Mouse (Mus musculus): ENCODE measurements at regions not wholly inside any gene's neighbourhood (a gene's known extent, or its start where the extent isn't known, plus 50 kb on each side); places are given as distances from the start of the nearest gene placed in this dataset.
"Not testable (repeated sequence)": the region's sequence is repeated elsewhere in the genome, so short reads cannot be mapped to it uniquely, and the experiment has no call there.

- H3K27me3 ChIP-seq (ENCODE audit: control insufficient read depth, insufficient read depth, low read length), result no peaks in the 10 kb centered on the region
- TF ChIP-seq CTCF (IDR thresholded peaks at IDR 0.05; ENCODE audit: borderline replicate concordance, insufficient read depth, low read depth, low read length) (no peak), POLR2A (IDR thresholded peaks at IDR 0.05; ENCODE audit: borderline replicate concordance, insufficient read depth, low read length) (no peak)
- no peak overlapping the region for H3K4me3 ChIP-seq (replicated peaks; ENCODE audit: insufficient read depth, low read depth, low read length)
- 0 out of 2 replicates have a peak, but pooled peaks cover 3% of the 10 kb centered on the region for H3K4me1 ChIP-seq (ENCODE audit: control insufficient read depth, insufficient read depth, low read length)
- 36% methylated on average over 1 of the region's 1 CpGs for WGBS
- DNase-seq, result peak in 1 of 2 experiments; percentile 12
- H3K27ac ChIP-seq (ENCODE audit: insufficient read depth, low read length), result no peak overlapping the region
These were observed 163.1 kb downstream of the Ube2e3 start for GRCm38 (mm10) chr2:79030990-79031389.

DNA sequence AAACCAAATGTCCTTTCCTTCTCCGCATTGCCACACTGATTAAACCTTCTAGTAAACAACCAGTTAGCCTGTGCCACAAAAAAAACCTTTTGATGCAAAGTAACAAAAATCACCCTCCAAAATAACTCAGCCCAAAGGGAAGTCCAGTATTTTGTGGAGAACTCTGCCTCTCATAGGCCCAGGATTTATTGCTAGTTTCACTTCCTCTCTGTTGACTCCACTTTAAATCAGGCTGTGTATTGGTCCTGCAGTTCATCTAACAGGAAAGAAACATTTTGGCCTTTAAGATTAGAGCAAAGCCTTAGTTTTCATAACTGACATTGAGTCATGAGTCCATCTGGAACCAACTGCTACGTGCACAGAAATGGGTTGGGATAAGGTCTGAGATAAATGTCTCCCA is 168.4 kb downstream of the Ube2e3 start:
- H3K27ac ChIP-seq (ENCODE audit: insufficient read depth, low read length), result no peak overlapping the region
- no peak overlapping the region for H3K4me3 ChIP-seq (replicated peaks; ENCODE audit: insufficient read depth, low read depth, low read length)
- 96% methylated on average over 2 of the region's 2 CpGs for whole genome bisulfite sequencing
- DNase-seq, result no peak
- TF ChIP-seq CTCF (IDR thresholded peaks at IDR 0.05; ENCODE audit: borderline replicate concordance, insufficient read depth, low read depth, low read length) (no peak), POLR2A (IDR thresholded peaks at IDR 0.05; ENCODE audit: borderline replicate concordance, insufficient read depth, low read length) (no peak)
- no peaks in the 10 kb centered on the region for H3K4me1 ChIP-seq (ENCODE audit: control insufficient read depth, insufficient read depth, low read length)
- no peaks in the 10 kb centered on the region for H3K27me3 ChIP-seq (ENCODE audit: control insufficient read depth, insufficient read depth, low read length)

- Histone ChIP-seq H3K27me3 (ENCODE audit: control insufficient read depth, insufficient read depth, low read length) (no peaks in the 10 kb centered on the region), H3K4me3 (replicated peaks; ENCODE audit: insufficient read depth, low read depth, low read length) (no peak overlapping the region), H3K4me1 (ENCODE audit: control insufficient read depth, insufficient read depth, low read length) (no peaks in the 10 kb centered on the region), H3K27ac (ENCODE audit: insufficient read depth, low read length) (no peak overlapping the region)
- no peak for TF ChIP-seq POLR2A (IDR thresholded peaks at IDR 0.05; ENCODE audit: borderline replicate concordance, insufficient read depth, low read length)
- TF ChIP-seq CTCF (IDR thresholded peaks at IDR 0.05; ENCODE audit: borderline replicate concordance, insufficient read depth, low read depth, low read length), result no peak
- 66% methylated on average over 5 of the region's 5 CpGs for WGBS
- no peak for DNase-seq
These were observed 170.7 kb downstream of the Ube2e3 start for GRCm38 (mm10) chr2:79038624-79039023.

- H3K27me3 ChIP-seq (ENCODE audit: control insufficient read depth, insufficient read depth, low read length); H3K27ac ChIP-seq (ENCODE audit: insufficient read depth, low read length); H3K4me1 ChIP-seq (ENCODE audit: control insufficient read depth, insufficient read depth, low read length); DNase-seq; H3K4me3 ChIP-seq (replicated peaks; ENCODE audit: insufficient read depth, low read depth, low read length): not testable (repeated sequence)
- WGBS, result 90% methylated on average over 3 of the region's 3 CpGs
These were observed 176.9 kb downstream of the Ube2e3 start for GRCm38 (mm10) chr2:79044804-79045203.

DNA sequence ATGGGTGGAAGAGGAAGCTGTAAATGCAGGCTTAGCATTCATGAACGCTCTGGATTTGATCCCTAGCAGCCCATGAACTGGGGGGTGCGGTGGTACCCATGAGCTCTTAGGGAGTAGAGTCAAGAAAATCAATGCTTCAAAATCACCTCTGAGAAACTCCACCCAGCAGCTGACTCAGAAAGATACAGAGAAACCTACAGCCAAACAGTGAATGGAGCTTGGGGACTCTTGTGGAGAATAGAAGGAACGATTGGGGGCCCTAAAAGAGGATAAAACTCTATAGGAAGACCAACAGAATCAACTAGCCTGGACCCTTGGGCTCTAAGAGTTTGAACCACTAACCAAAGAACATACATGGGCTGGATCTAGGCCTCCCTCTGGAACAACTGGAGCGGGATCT is 177.6 kb downstream of the Ube2e3 start:
- Histone ChIP-seq H3K27me3 (ENCODE audit: control insufficient read depth, insufficient read depth, low read length) (no peaks in the 10 kb centered on the region; the same call in 1 of the 2 replicates), H3K27ac (ENCODE audit: insufficient read depth, low read length) (no peak overlapping the region), H3K4me1 (ENCODE audit: control insufficient read depth, insufficient read depth, low read length) (peaks cover 3% of the 10 kb centered on the region; the same call in 1 of the 2 replicates), H3K4me3 (replicated peaks; ENCODE audit: insufficient read depth, low read depth, low read length) (no peak overlapping the region)
- TF ChIP-seq CTCF (IDR thresholded peaks at IDR 0.05; ENCODE audit: borderline replicate concordance, insufficient read depth, low read depth, low read length) (no peak), POLR2A (IDR thresholded peaks at IDR 0.05; ENCODE audit: borderline replicate concordance, insufficient read depth, low read length) (no peak)
- 96% methylated on average over 4 of the region's 4 CpGs for WGBS
- no peak for DNase-seq

DNA sequence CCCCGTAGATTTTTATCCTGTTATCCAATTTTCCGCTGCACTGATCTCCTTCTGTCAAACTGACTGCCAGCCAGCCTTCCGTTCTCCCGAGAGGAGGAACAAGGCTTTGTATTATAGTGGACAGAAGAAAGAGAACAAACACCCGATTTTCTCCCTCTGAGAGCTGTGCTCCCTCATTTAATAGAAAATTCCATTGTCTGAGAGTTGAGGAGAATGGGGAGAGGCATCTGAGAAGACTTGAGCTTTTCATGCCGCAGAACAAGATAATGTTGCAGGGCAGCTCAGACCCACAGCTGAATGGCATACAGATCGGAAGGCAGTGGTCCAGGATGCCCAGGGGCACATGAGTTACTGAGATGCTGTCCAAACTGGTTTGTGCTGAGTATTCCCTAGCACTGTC is 180.1 kb downstream of the Ube2e3 start:
- Histone ChIP-seq H3K4me1 (ENCODE audit: control insufficient read depth, insufficient read depth, low read length) (peaks cover 3% of the 10 kb centered on the region; the same call in 1 of the 2 replicates), H3K4me3 (replicated peaks; ENCODE audit: insufficient read depth, low read depth, low read length) (peak overlapping the region; percentile 9), H3K27me3 (ENCODE audit: control insufficient read depth, insufficient read depth, low read length) (no peaks in the 10 kb centered on the region; the same call in 1 of the 2 replicates), H3K27ac (ENCODE audit: insufficient read depth, low read length) (no peak overlapping the region)
- TF ChIP-seq CTCF (IDR thresholded peaks at IDR 0.05; ENCODE audit: borderline replicate concordance, insufficient read depth, low read depth, low read length) (no peak), POLR2A (IDR thresholded peaks at IDR 0.05; ENCODE audit: borderline replicate concordance, insufficient read depth, low read length) (no peak)
- DNase-seq, result peak; percentile 66 to 79
- 9% methylated on average over 7 of the region's 7 CpGs for WGBS

DNA sequence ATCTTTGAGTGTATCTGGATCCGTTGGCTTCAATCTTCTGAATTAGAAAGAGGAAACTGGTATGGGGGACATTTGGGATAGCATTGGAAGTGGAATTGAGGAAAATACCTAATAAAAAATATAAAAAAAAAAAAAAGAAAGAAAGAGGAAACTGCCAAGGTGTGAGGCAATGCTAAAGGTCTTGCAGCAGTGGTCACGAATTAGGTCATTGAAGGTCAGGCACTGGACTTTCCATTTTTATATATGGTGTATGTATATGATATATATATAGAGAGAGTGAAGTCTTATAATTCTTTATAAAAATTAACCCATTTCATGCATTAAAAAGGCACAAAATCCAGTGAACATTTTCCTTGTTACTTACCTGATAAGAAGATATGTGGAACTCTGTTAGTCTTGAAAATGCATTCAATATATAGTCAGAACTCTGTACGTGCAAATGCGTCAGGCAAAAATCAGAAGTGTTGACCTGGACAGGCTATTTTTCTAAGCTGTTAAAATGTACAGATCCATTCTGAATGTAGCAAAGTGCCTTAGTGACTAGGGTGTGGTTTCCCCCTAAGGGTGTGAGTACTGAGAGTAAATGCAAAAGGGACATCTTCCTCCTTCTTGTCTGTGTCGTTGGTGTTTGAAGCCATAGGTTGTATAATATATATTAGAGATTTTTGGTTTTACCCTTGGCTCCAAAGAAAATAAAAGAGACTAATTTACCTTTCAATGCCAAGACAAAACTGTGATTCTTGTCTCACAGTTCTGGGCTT is 181.0 kb downstream of the Ube2e3 start:
- Histone ChIP-seq H3K4me3 (replicated peaks; ENCODE audit: insufficient read depth, low read depth, low read length) (no peak overlapping the region), H3K4me1 (ENCODE audit: control insufficient read depth, insufficient read depth, low read length) (peaks cover 3% of the 10 kb centered on the region; the same call in 1 of the 2 replicates), H3K27me3 (ENCODE audit: control insufficient read depth, insufficient read depth, low read length) (no peaks in the 10 kb centered on the region; the same call in 1 of the 2 replicates), H3K27ac (ENCODE audit: insufficient read depth, low read length) (no peak overlapping the region)
- TF ChIP-seq POLR2A (IDR thresholded peaks at IDR 0.05; ENCODE audit: borderline replicate concordance, insufficient read depth, low read length) (no peak), CTCF (IDR thresholded peaks at IDR 0.05; ENCODE audit: borderline replicate concordance, insufficient read depth, low read depth, low read length) (no peak)
- DNase-seq, result no peak
- 97% methylated on average over 5 of the region's 5 CpGs for WGBS

DNA sequence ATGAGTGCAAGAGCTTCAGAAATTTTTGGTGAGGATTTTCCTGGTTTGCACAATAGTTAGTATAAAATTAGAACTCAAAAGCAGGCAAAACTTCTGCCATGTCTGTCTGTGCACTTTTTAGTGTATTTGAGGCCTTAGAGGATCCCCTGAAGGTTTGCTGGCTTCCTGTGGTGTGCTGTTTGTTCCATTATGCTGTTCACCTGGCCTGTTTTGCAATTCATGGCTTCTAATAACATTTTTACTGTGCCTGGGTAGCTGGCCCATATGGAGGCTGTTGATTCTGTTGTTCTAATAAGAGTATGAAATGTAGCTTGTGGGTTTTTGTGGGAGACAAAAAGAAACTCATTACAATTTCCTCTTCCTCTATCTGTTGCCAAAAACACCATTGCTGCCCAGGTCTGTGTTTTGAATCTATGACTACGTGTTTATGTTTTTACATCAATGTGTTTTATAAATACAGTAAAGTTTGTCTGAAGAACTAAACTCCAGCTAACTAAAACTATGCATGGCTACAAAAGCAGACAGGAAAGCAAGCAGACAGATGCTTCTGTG is 182.6 kb downstream of the Ube2e3 start:
- WGBS, result 93% methylated on average over 1 of the region's 1 CpGs
- TF ChIP-seq CTCF (IDR thresholded peaks at IDR 0.05; ENCODE audit: borderline replicate concordance, insufficient read depth, low read depth, low read length) (no peak), POLR2A (IDR thresholded peaks at IDR 0.05; ENCODE audit: borderline replicate concordance, insufficient read depth, low read length) (no peak)
- H3K4me3 ChIP-seq (replicated peaks; ENCODE audit: insufficient read depth, low read depth, low read length), result no peak overlapping the region
- H3K27ac ChIP-seq (ENCODE audit: insufficient read depth, low read length), result no peak overlapping the region
- H3K4me1 ChIP-seq (ENCODE audit: control insufficient read depth, insufficient read depth, low read length), result peaks cover 3% of the 10 kb centered on the region; the same call in 1 of the 2 replicates
- no peaks in the 10 kb centered on the region for H3K27me3 ChIP-seq (ENCODE audit: control insufficient read depth, insufficient read depth, low read length)
- peak in 1 of 2 experiments; percentile 5 for DNase-seq
